Mouse (Mus musculus): ENCODE measurements at regions not wholly inside any gene's neighbourhood (a gene's known extent, or its start where the extent isn't known, plus 50 kb on each side); places are given as distances from the start of the nearest gene placed in this dataset.

DNA sequence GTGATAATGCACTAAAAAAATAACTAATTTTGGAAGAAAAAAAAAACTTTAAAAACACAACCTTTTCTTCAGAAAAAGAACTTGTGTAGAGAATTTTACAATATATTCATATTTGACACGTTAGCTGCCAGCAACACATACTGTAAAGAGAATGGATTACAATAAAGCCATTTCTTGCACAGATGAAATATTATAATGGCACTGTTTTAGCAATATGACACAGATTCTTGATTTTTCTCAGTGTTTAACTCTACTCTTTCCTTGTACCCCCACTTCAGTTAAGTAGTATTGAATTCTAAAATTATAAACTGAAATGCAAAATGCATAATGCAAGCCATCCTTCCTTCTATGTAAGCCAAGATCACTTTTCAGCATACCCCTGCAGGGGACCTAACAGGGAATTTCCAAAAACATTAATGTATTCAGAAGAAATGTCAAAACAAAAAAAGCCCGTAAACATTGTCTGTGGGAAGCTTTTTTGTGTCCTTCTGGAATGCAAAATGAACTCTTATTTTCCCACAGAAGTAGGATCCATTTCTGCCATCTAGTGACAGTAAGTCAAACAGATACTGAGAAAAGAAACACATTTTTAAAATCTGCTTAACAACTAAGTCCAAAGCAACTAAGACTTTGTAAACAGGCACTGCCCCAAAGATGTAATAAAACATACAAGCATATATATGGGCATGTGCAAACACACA, 501.1 kb upstream of the Arrdc3 start:
- Histone ChIP-seq H3K4me1 (ENCODE audit: control insufficient read depth, insufficient read depth, low read length) (peaks cover 6% of the 10 kb centered on the region), H3K9me3 (ENCODE audit: control insufficient read depth, low read length) (no peaks in the 10 kb centered on the region), H3K27me3 (ENCODE audit: control insufficient read depth, insufficient read depth, low read length) (no peaks in the 10 kb centered on the region), H3K36me3 (ENCODE audit: control insufficient read depth, insufficient read depth, low read length) (no peaks in the 10 kb centered on the region), H3K9ac (replicated peaks; ENCODE audit: low read length) (no peak overlapping the region), H3K4me3 (replicated peaks; ENCODE audit: low read depth, low read length) (no peak overlapping the region), H3K4me2 (ENCODE audit: low read length) (no peak overlapping the region), H3K27ac (replicated peaks; ENCODE audit: low read depth, low read length) (no peak overlapping the region)
- WGBS = 43% methylated on average over 2 of the region's 2 CpGs
- ATAC-seq (ENCODE audit: low FRiP score, low TSS enrichment) (no peak), DNase-seq (peak; percentile 59)

DNA sequence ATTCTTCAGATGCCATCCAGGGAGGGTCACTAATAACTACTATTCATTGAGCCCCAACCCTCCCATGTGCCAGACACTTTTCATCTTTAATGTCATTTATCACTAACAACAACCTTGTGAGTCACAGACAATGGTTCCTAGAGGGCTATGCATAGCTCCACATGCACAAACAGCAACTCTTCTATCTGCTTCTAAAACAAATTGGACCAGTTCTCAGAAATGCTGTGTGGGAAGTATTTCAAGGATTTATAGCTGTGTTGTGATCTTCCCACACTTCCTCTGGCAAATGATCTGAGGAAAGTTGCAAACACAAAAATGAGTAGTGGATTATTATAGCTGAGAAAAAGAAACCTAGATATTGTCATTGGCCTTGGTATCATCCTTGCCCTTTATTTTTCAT, 474.3 kb upstream of the Arrdc3 start:
- DNase-seq (no peak), ATAC-seq (ENCODE audit: low FRiP score, low TSS enrichment) (no peak)
- Histone ChIP-seq H3K27ac (replicated peaks; ENCODE audit: low read depth, low read length) (no peak overlapping the region), H3K4me2 (ENCODE audit: low read length) (no peak overlapping the region), H3K4me1 (ENCODE audit: control insufficient read depth, insufficient read depth, low read length) (no peaks in the 10 kb centered on the region), H3K36me3 (ENCODE audit: control insufficient read depth, insufficient read depth, low read length) (no peaks in the 10 kb centered on the region), H3K9me3 (ENCODE audit: control insufficient read depth, low read length) (no peaks in the 10 kb centered on the region), H3K9ac (replicated peaks; ENCODE audit: low read length) (no peak overlapping the region), H3K27me3 (ENCODE audit: control insufficient read depth, insufficient read depth, low read length) (no peaks in the 10 kb centered on the region), H3K4me3 (replicated peaks; ENCODE audit: low read depth, low read length) (no peak overlapping the region)

DNA sequence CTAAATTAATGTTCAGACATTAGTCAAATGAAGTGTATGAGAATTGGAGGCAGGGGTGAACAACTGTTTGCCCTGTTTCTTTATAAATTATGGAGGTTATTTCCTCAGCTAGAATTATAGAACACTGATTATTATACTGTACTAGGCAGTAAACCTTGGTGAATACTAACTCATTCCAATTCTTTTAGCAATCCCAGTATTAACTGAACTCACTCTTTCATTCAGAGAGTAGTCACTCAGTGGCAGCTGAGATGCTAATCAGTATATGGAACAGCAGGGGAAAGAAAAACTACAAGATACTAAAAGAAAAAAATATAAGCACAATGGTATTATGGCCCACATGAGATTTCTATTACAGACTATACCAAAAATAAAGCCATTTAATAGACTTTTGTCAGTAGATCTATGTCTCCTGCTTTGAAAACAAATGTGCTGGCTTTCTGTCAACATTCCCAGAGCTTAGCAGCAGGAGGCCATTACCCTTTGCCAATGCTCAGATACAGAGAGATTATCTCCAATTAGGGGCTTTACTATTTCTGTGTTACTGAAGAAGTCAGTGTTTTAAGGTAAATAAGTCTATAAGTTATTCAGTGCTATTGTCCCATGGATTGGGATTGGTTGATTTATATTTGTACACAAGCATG, 473.3 kb upstream of the Arrdc3 start:
- H3K9me3 ChIP-seq (ENCODE audit: control insufficient read depth, low read length) = no peaks in the 10 kb centered on the region
- ATAC-seq (ENCODE audit: low FRiP score, low TSS enrichment) = no peak
- H3K4me3 ChIP-seq (replicated peaks; ENCODE audit: low read depth, low read length) = no peak overlapping the region
- H3K27ac ChIP-seq (replicated peaks; ENCODE audit: low read depth, low read length) = no peak overlapping the region
- no peaks in the 10 kb centered on the region for H3K36me3 ChIP-seq (ENCODE audit: control insufficient read depth, insufficient read depth, low read length)
- H3K4me1 ChIP-seq (ENCODE audit: control insufficient read depth, insufficient read depth, low read length) = no peaks in the 10 kb centered on the region
- peak; percentile 45 for DNase-seq
- H3K4me2 ChIP-seq (ENCODE audit: low read length) = no peak overlapping the region
- H3K27me3 ChIP-seq (ENCODE audit: control insufficient read depth, insufficient read depth, low read length) = no peaks in the 10 kb centered on the region
- no peak overlapping the region for H3K9ac ChIP-seq (replicated peaks; ENCODE audit: low read length)

DNA sequence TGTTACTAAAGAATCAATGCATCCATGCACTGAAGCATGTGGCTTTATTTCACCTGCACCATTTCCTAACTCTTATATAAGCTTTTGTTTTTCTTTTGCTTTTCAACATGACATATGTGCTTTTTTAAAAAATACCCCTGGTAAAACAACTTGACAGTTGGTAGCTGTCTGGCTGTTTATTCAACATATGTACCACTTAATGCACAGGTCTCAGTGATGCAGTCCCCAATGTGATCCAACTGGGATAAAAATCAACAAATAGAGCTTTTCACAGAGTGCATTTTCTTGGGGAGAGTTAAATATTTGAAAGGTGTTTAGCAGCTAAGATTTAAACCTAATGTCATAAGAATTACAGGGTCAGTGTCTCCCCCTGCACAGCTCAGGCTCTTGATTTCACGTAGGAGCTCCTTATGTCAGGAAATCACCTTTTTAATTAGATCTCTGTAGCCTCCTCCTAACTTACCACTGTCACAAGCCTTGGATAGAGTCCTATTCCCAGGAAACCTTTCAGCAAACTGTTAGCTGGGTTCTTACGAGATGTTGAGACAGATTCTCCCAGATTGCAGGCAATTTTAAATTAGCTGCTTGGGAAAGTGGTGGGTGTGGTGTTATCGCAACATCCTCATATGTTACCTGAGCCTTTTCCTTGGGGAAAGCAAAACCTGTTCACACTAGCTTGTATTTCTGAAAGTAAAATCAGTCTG, 464.6 kb upstream of the Arrdc3 start:
- DNase-seq (no peak), ATAC-seq (ENCODE audit: low FRiP score, low TSS enrichment) (no peak)
- no peaks in the 10 kb centered on the region for H3K36me3 ChIP-seq (ENCODE audit: control insufficient read depth, insufficient read depth, low read length)
- no peak overlapping the region for H3K27ac ChIP-seq (replicated peaks; ENCODE audit: low read depth, low read length)
- no peaks in the 10 kb centered on the region for H3K4me1 ChIP-seq (ENCODE audit: control insufficient read depth, insufficient read depth, low read length)
- no peaks in the 10 kb centered on the region for H3K27me3 ChIP-seq (ENCODE audit: control insufficient read depth, insufficient read depth, low read length)
- no peak overlapping the region for H3K9ac ChIP-seq (replicated peaks; ENCODE audit: low read length)
- no peaks in the 10 kb centered on the region for H3K9me3 ChIP-seq (ENCODE audit: control insufficient read depth, low read length)
- H3K4me2 ChIP-seq (ENCODE audit: low read length) = no peak overlapping the region
- 66% methylated on average over 3 of the region's 3 CpGs for WGBS
- H3K4me3 ChIP-seq (replicated peaks; ENCODE audit: low read depth, low read length) = no peak overlapping the region

DNA sequence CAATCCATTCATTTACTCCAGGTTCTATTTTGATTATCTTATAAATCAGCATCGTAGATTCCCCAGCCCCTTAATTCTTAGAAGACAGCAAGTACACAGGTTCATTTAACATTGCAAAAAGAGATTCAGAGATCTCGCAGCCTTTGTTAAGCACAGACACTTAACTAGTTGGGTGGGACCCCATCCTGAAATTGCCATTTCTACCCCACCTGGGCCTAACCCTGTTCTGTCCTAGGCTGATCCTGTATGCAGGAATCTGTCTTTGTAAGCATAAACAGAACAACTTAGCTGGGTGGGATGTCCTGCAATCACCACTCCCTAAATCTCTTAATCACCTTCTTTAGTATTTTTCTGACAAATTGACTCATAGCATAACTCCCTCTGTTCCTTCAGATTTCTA, 462.8 kb upstream of the Arrdc3 start:
- no peaks in the 10 kb centered on the region for H3K9me3 ChIP-seq (ENCODE audit: control insufficient read depth, low read length)
- no peak overlapping the region for H3K4me3 ChIP-seq (replicated peaks; ENCODE audit: low read depth, low read length)
- no peak overlapping the region for H3K27ac ChIP-seq (replicated peaks; ENCODE audit: low read depth, low read length)
- no peaks in the 10 kb centered on the region for H3K27me3 ChIP-seq (ENCODE audit: control insufficient read depth, insufficient read depth, low read length)
- H3K9ac ChIP-seq (replicated peaks; ENCODE audit: low read length) = no peak overlapping the region
- DNase-seq = no peak
- no peak for ATAC-seq (ENCODE audit: low FRiP score, low TSS enrichment)
- WGBS = 88% methylated on average over 2 of the region's 2 CpGs
- H3K36me3 ChIP-seq (ENCODE audit: control insufficient read depth, insufficient read depth, low read length) = no peaks in the 10 kb centered on the region
- H3K4me2 ChIP-seq (ENCODE audit: low read length) = no peak overlapping the region
- no peaks in the 10 kb centered on the region for H3K4me1 ChIP-seq (ENCODE audit: control insufficient read depth, insufficient read depth, low read length)

All from midbrain, embryonic 14.5 days (tissue).